Mouse (Mus musculus) cerebellum, postnatal 25 days (tissue): ENCODE measurements around the gene Elf5.
A peak's percentile ranks its signal among the peaks of the same experiment; 100 is the strongest.

Experiments
- DNase-seq, 2 experiments: peaks; one replicate each; pipeline ENCODE4 v3.0.0; 2021; ENCODE audit warnings: mixed read lengths in 2 of 2

Elf5 gene

GRCm38 (mm10) chr2:103436534-103436933, 25.0 kb downstream of the Elf5 start:
- DNase-seq = no peak

GRCm38 (mm10) chr2:103439071-103439622, 27.7 kb downstream of the Elf5 start:
- peak; percentile 57 to 67 for DNase-seq

- peak; percentile 73 to 87 for DNase-seq
Measured at GRCm38 (mm10) chr2:103439710-103440109, 28.2 kb downstream of the Elf5 start.

- DNase-seq = peak; percentile 51 to 68
Measured at GRCm38 (mm10) chr2:103445776-103446175, 34.3 kb downstream of the Elf5 start.

GRCm38 (mm10) chr2:103446326-103446725, 34.8 kb downstream of the Elf5 start:
- no peak for DNase-seq

GRCm38 (mm10) chr2:103448947-103449560, 37.6 kb downstream of the Elf5 start:
- no peak for DNase-seq

GRCm38 (mm10) chr2:103449813-103450212, 38.3 kb downstream of the Elf5 start:
- DNase-seq = no peak

GRCm38 (mm10) chr2:103450267-103450666, 38.8 kb downstream of the Elf5 start:
- DNase-seq = no peak

- DNase-seq = no peak
Measured at GRCm38 (mm10) chr2:103452550-103452949, 41.1 kb downstream of the Elf5 start.

GRCm38 (mm10) chr2:103455748-103456147, 44.3 kb downstream of the Elf5 start:
- no peak for DNase-seq

GRCm38 (mm10) chr2:103456646-103457045, 45.2 kb downstream of the Elf5 start:
- peak; percentile 92 to 93 for DNase-seq

- no peak for DNase-seq
Measured at GRCm38 (mm10) chr2:103457048-103457447, 45.6 kb downstream of the Elf5 start.

- DNase-seq = peak in 1 of 2 experiments; percentile 21
Measured at GRCm38 (mm10) chr2:103457628-103458027, 46.1 kb downstream of the Elf5 start.

GRCm38 (mm10) chr2:103459069-103459468, 47.6 kb downstream of the Elf5 start:
- DNase-seq = no peak

- no peak for DNase-seq
Measured at GRCm38 (mm10) chr2:103461210-103461609, 49.7 kb downstream of the Elf5 start.

- DNase-seq = no peak
Measured at GRCm38 (mm10) chr2:103461743-103462142, 50.3 kb downstream of the Elf5 start.

- no peak for DNase-seq
Measured at GRCm38 (mm10) chr2:103462746-103463145, 51.3 kb downstream of the Elf5 start.

- DNase-seq = peak in 1 of 2 experiments; percentile 19
Measured at GRCm38 (mm10) chr2:103464524-103464923, 53.0 kb downstream of the Elf5 start.

GRCm38 (mm10) chr2:103465429-103465828, 53.9 kb downstream of the Elf5 start:
- DNase-seq = no peak

- DNase-seq = no peak
Measured at GRCm38 (mm10) chr2:103466272-103466671, 54.8 kb downstream of the Elf5 start.

- peak; percentile 82 to 87 for DNase-seq
Measured at GRCm38 (mm10) chr2:103466984-103467588, 55.6 kb downstream of the Elf5 start.

- no peak for DNase-seq
Measured at GRCm38 (mm10) chr2:103473362-103473761, 61.9 kb downstream of the Elf5 start.

GRCm38 (mm10) chr2:103476180-103476579, 64.7 kb downstream of the Elf5 start:
- DNase-seq = no peak

- no peak for DNase-seq
Measured at GRCm38 (mm10) chr2:103476657-103477056, 65.2 kb downstream of the Elf5 start.
